Mouse (Mus musculus): Measurements from ENCODE around the gene Kcng4. TPM values are rescaled to one million over a fixed set of nuclear protein-coding genes. Genes with fewer than 3 reads are reported as not detected.

The Kcng4 gene
- total RNA-seq, 2 experiments from 2014 or later, result 0.06 to 0.16 TPM

Other genes with a start within 250 kb of the Kcng4 start
- 100 to 1,000 TPM; 109 to 111 TPM for gene Mlycd, start 240.8 kb downstream of the Kcng4 start, total RNA-seq (2021)
- gene Osgin1, start 201.6 kb downstream of the Kcng4 start, total RNA-seq (2021), result 1 to 10 TPM; 3.1 to 5.5 TPM
- not detected for gene Necab2, start 189.0 kb downstream of the Kcng4 start, total RNA-seq (2021)
- not detected for gene Slc38a8, start 134.0 kb downstream of the Kcng4 start, total RNA-seq (2021)
- gene Mbtps1, start 76.9 kb downstream of the Kcng4 start, total RNA-seq (2021), result 10 to 100 TPM; 39.8 to 40.3 TPM
- gene Hsdl1, start 60.5 kb downstream of the Kcng4 start, total RNA-seq (2021), result 10 to 100 TPM; 18.7 to 20.1 TPM
- not detected for gene Dnaaf1, start 60.4 kb downstream of the Kcng4 start, total RNA-seq (2021)
- gene Taf1c, start 30.5 kb downstream of the Kcng4 start, total RNA-seq (2021), result 1 to 10 TPM; 2.9 to 4.2 TPM
- gene Adad2, start 22.9 kb downstream of the Kcng4 start, total RNA-seq (2021), result not detected
- 10 to 100 TPM; 45.5 to 49.2 TPM for gene Wfdc1, start 30.7 kb upstream of the Kcng4 start, total RNA-seq (2021)
- gene Atp2c2, start 64.3 kb upstream of the Kcng4 start, total RNA-seq (2021), result not detected
- 10 to 100 TPM; 10.5 to 12.4 TPM for gene Tldc1, start 142.7 kb upstream of the Kcng4 start, total RNA-seq (2021)
- gene Cotl1, start 204.9 kb upstream of the Kcng4 start, total RNA-seq (2021), result 10 to 100 TPM; 17.3 to 20.2 TPM
- 1 to 10 TPM; 2.3 to 3.3 TPM for gene Klhl36, start 226.6 kb upstream of the Kcng4 start, total RNA-seq (2021)

Measured in heart, postnatal 25 days (tissue).